Mouse (Mus musculus) myocyte (in vitro differentiated cells): ENCODE data around the gene Mcrip1. TPM values are rescaled to one million over a fixed set of nuclear protein-coding genes. Genes with fewer than 3 reads are reported as not detected.

ENCODE experiments used
- H3K27me3 ChIP-seq: one replicate; pipeline ENCODE4 v1.6.1; 2011; ENCODE audit not compliant: control insufficient read depth, insufficient read depth, insufficient read length
- H3K36me3 ChIP-seq: one replicate; pipeline ENCODE4 v1.6.1; 2011; ENCODE audit not compliant: control insufficient read depth, insufficient read depth
- H3K4me2 ChIP-seq: one replicate; pipeline ENCODE4 v1.6.1; 2011; ENCODE audit warnings: low read depth, control low read depth
- H3K4me3 ChIP-seq: one replicate; pipeline ENCODE4 v1.5.1; 2011; ENCODE audit warnings: mild to moderate bottlenecking, control low read depth, moderate library complexity
- H3K79me2 ChIP-seq: one replicate; pipeline ENCODE4 v1.6.1; 2011; ENCODE audit not compliant: control insufficient read depth, insufficient read depth
- H3ac ChIP-seq: one replicate; pipeline ENCODE4 v1.6.1; 2011; ENCODE audit not compliant: control insufficient read depth, insufficient read length
- CEBPB ChIP-seq: IDR thresholded peaks from 2 replicates; pipeline ENCODE4 v1.6.1; 2011; ENCODE audit warnings: mild to moderate bottlenecking, moderate library complexity; ENCODE audit not compliant: poor library complexity, insufficient read depth, severe bottlenecking
- E2F4 ChIP-seq: IDR thresholded peaks from one replicate; pipeline ENCODE4 v1.6.1; 2011; ENCODE audit warnings: mild to moderate bottlenecking, control low read depth, moderate library complexity; ENCODE audit not compliant: insufficient read depth
- MAX ChIP-seq: IDR thresholded peaks from one replicate; pipeline ENCODE4 v1.6.1; 2011; ENCODE audit warnings: low read depth, mild to moderate bottlenecking, control low read depth
- MYOD1 ChIP-seq, 3 experiments: IDR thresholded peaks; one replicate each; pipeline ENCODE4 v1.6.1; 2011; ENCODE audit warnings: control low read depth in 2 of 3, low read depth in 2 of 3, mild to moderate bottlenecking in 2 of 3, moderate library complexity in 1 of 3; ENCODE audit not compliant: insufficient read length in 2 of 3, control insufficient read depth in 1 of 3
- MYOG ChIP-seq, 3 experiments: IDR thresholded peaks; one replicate each; pipeline ENCODE4 v1.6.1; 2011; ENCODE audit warnings: control low read depth in 2 of 3, low read depth in 2 of 3, mild to moderate bottlenecking in 2 of 3; ENCODE audit not compliant: insufficient read length in 2 of 3, control insufficient read depth in 1 of 3, insufficient read depth in 1 of 3
- POLR2A ChIP-seq: IDR thresholded peaks from one replicate; pipeline ENCODE4 v1.6.1; 2011; ENCODE audit warnings: low read depth, mild to moderate bottlenecking, control low read depth, moderate library complexity; ENCODE audit not compliant: insufficient read length
- POLR2AphosphoS2 ChIP-seq: IDR thresholded peaks from one replicate; pipeline ENCODE4 v1.6.1; 2011; ENCODE audit warnings: low read depth, control low read depth; ENCODE audit not compliant: insufficient read length
- REST ChIP-seq: IDR thresholded peaks from one replicate; pipeline ENCODE4 v1.6.1; 2011; ENCODE audit warnings: mild to moderate bottlenecking, control low read depth, moderate library complexity; ENCODE audit not compliant: insufficient read depth, insufficient read length
- SRF ChIP-seq: IDR thresholded peaks from one replicate; pipeline ENCODE4 v1.6.1; 2011; ENCODE audit warnings: low read depth; ENCODE audit not compliant: control insufficient read depth, insufficient read length
- TCF12 ChIP-seq: IDR thresholded peaks from one replicate; pipeline ENCODE4 v1.6.1; 2011; ENCODE audit warnings: mild to moderate bottlenecking, control low read depth; ENCODE audit not compliant: poor library complexity, insufficient read depth, severe bottlenecking
- TCF3 ChIP-seq: IDR thresholded peaks from one replicate; pipeline ENCODE4 v1.6.1; 2011; ENCODE audit warnings: low read depth, control low read depth; ENCODE audit not compliant: insufficient read length
- USF1 ChIP-seq: IDR thresholded peaks from one replicate; pipeline ENCODE4 v1.6.1; 2011; ENCODE audit warnings: low read depth, mild to moderate bottlenecking, control low read depth, moderate library complexity
- polyA plus RNA-seq: library from polyadenylated mRNA; unstranded; fragments of >200 nt; fragmentation: generic; extraction: Trizol; gene quantifications from one replicate; pipeline ENCODE4 v1.2.1, GENCODE M21; 2012; ENCODE audit warnings: missing spikeins

The Mcrip1 gene
- polyA plus RNA-seq, 1 experiment = 237 TPM

GRCm38 (mm10) chr11:120573585-120574277 is 24.2 kb upstream of the Mcrip1 start:
- Histone ChIP-seq H3K4me3 (peak overlapping the region; percentile 75), H3ac (peak overlapping the region; percentile 68), H3K4me2 (peak overlapping the region; percentile 91), H3K79me2 (peaks cover 40% of the 10 kb centered on the region), H3K27me3 (no peaks in the 10 kb centered on the region), H3K36me3 (peaks cover 13% of the 10 kb centered on the region)
- no peak for TF ChIP-seq MAX
- no peak for TF ChIP-seq CEBPB
- TF ChIP-seq REST = no peak
- TF ChIP-seq POLR2AphosphoS2 = peak; percentile 18
- no peak for TF ChIP-seq TCF3
- no peak for TF ChIP-seq E2F4
- TF ChIP-seq POLR2A = no peak

GRCm38 (mm10) chr11:120572752-120573584 is 23.4 kb upstream of the Mcrip1 start, which contains the start of gene P4hb:
Gene P4hb (minus strand): TSS chr11:120573253.
- H3K4me3 ChIP-seq = peak within 1 kb of the TSS; percentile 75
- peak within 1 kb of the TSS; percentile 91 for H3K4me2 ChIP-seq
- H3K27me3 ChIP-seq = no peaks in the 10 kb centered on the region
- H3K79me2 ChIP-seq = peaks cover 43% of the 10 kb centered on the region
- TF ChIP-seq TCF12 = no peak
- peak in 2 of 3 experiments; percentile 11 for TF ChIP-seq MYOG (IDR thresholded peaks at IDR 0.05; ENCODE audit: control insufficient read depth in 1 of 3, insufficient read depth in 1 of 3, insufficient read length in 2 of 3, low read depth in 2 of 3)
- TF ChIP-seq CEBPB = no peak
- TF ChIP-seq USF1 = no peak
- TF ChIP-seq POLR2AphosphoS2 = peak; percentile 100
- TF ChIP-seq SRF = peak; percentile 80
- TF ChIP-seq MAX = no peak
- peak in 1 of 3 experiments; percentile 24 for TF ChIP-seq MYOD1 (IDR thresholded peaks at IDR 0.05; ENCODE audit: control insufficient read depth in 1 of 3, insufficient read length in 2 of 3, low read depth in 2 of 3)
- peak; percentile 85 for TF ChIP-seq E2F4
- TF ChIP-seq TCF3 = peak; percentile 21
- peak; percentile 100 for TF ChIP-seq POLR2A
- TF ChIP-seq REST = peak; percentile 57
- H3K36me3 ChIP-seq = peaks cover 17% of the 10 kb centered on the region
- peak within 1 kb of the TSS; percentile 68 for H3ac ChIP-seq

- H3K4me2 ChIP-seq = peak overlapping the region; percentile 87
- no peak for TF ChIP-seq SRF
- no peak for TF ChIP-seq REST
- TF ChIP-seq MYOG (IDR thresholded peaks at IDR 0.05; ENCODE audit: control insufficient read depth in 1 of 3, insufficient read depth in 1 of 3, insufficient read length in 2 of 3, low read depth in 2 of 3) = no peak
- no peak for TF ChIP-seq MYOD1 (IDR thresholded peaks at IDR 0.05; ENCODE audit: control insufficient read depth in 1 of 3, insufficient read length in 2 of 3, low read depth in 2 of 3)
- no peak for TF ChIP-seq TCF12
- no peak for TF ChIP-seq TCF3
- TF ChIP-seq POLR2AphosphoS2 = no peak
- TF ChIP-seq E2F4 = no peak
- no peak for TF ChIP-seq CEBPB
- TF ChIP-seq USF1 = no peak
These were observed 22.9 kb upstream of the Mcrip1 start for GRCm38 (mm10) chr11:120572417-120572751.

GRCm38 (mm10) chr11:120571754-120572416 is 22.4 kb upstream of the Mcrip1 start:
- peak overlapping the region; percentile 68 for H3ac ChIP-seq
- TF ChIP-seq REST (no peak), POLR2AphosphoS2 (no peak), TCF12 (no peak), MYOG (IDR thresholded peaks at IDR 0.05; ENCODE audit: control insufficient read depth in 1 of 3, insufficient read depth in 1 of 3, insufficient read length in 2 of 3, low read depth in 2 of 3) (no peak), SRF (no peak), POLR2A (no peak)

More at GRCm38 (mm10) chr11:120572417-120572751, 22.9 kb upstream of the Mcrip1 start:
- Histone ChIP-seq H3ac (peak overlapping the region; percentile 68), H3K27me3 (no peaks in the 10 kb centered on the region), H3K36me3 (peaks cover 18% of the 10 kb centered on the region), H3K4me3 (peak overlapping the region; percentile 75), H3K79me2 (peaks cover 49% of the 10 kb centered on the region)

More at GRCm38 (mm10) chr11:120571754-120572416, 22.4 kb upstream of the Mcrip1 start:
- Histone ChIP-seq H3K27me3 (no peaks in the 10 kb centered on the region), H3K79me2 (peaks cover 53% of the 10 kb centered on the region), H3K36me3 (peaks cover 21% of the 10 kb centered on the region), H3K4me2 (peak overlapping the region; percentile 87), H3K4me3 (peak overlapping the region; percentile 75)
